Mouse (Mus musculus) CH12.LX (cell line): ENCODE measurements at regions not wholly inside any gene's neighbourhood (a gene's known extent, or its start where the extent isn't known, plus 50 kb on each side); places are given as distances from the start of the nearest gene placed in this dataset.

Experiments
- EP300 ChIP-seq: IDR thresholded peaks from 2 replicates; pipeline ENCODE4 v1.6.1; 2011; ENCODE audit warnings: low read length, improper control_type of control experiment
- JUN ChIP-seq: IDR thresholded peaks from 2 replicates; pipeline ENCODE4 v1.6.1; 2011; ENCODE audit warnings: low read depth, mild to moderate bottlenecking, low read length, improper control_type of control experiment, moderate library complexity; ENCODE audit not compliant: insufficient read depth
- ZNF384 ChIP-seq: IDR thresholded peaks from 2 replicates; pipeline ENCODE4 v1.6.1; 2012; ENCODE audit warnings: low read depth, low read length, improper control_type of control experiment, inconsistent platforms

GRCm38 (mm10) chr13:81978003-81978402, 195.1 kb downstream of the Cetn3 start:
- TF ChIP-seq ZNF384 (no peak), JUN (no peak), EP300 (no peak)
